Mouse (Mus musculus) thymus, adult 2 months (tissue): ENCODE data around the gene Ncl.

Experiments used
- CTCF ChIP-seq: fragments of 200-500 bp; IDR thresholded peaks from 2 replicates; pipeline ENCODE4 v1.5.1; 2012; ENCODE audit warnings: mild to moderate bottlenecking, control low read depth, low read length, moderate library complexity, borderline replicate concordance; ENCODE audit not compliant: control insufficient read depth, poor library complexity, insufficient read depth; ENCODE audit errors: extremely low read depth
- POLR2A ChIP-seq: fragments of 200-500 bp; IDR thresholded peaks from 2 replicates; pipeline ENCODE4 v1.6.1; 2012; ENCODE audit warnings: mild to moderate bottlenecking, low read length, control low read depth, moderate library complexity; ENCODE audit not compliant: control insufficient read depth, poor library complexity, insufficient read depth; ENCODE audit errors: extremely low read depth

DNA sequence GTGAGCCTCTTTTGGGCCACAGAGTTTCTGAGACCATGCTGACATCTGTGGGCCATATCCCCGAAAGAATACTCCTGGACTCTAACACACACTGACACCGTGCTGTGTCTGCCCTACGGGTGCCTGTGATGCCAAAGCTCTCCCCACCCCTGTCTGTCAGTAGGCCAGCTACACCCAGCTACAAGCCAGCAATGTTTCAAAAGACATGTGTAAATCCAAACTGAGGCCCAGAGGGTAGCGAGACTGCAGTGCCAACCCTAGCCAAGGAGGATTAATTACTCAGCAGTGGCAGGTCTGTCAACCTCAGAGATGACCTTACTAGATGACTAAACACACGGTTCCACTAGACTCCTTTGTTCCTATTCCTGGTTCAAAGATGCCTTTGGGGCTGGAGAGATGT lies 17.2 kb upstream of the Ncl start:
- no peak for TF ChIP-seq CTCF
- no peak for TF ChIP-seq POLR2A
